Mouse (Mus musculus) olfactory bulb, adult 2 months (tissue): ENCODE results near the gene Gm11127.

Source experiments
- CTCF ChIP-seq: fragments of 200-500 bp; IDR thresholded peaks from 2 replicates; pipeline ENCODE4 v1.5.1; 2012; ENCODE audit warnings: low read depth, mild to moderate bottlenecking, low read length, moderate library complexity; ENCODE audit not compliant: insufficient read depth
- POLR2A ChIP-seq: fragments of 200-500 bp; IDR thresholded peaks from 2 replicates; pipeline ENCODE4 v1.6.1; 2012; ENCODE audit warnings: mild to moderate bottlenecking, low read depth, low read length, moderate library complexity; ENCODE audit not compliant: insufficient read depth

DNA sequence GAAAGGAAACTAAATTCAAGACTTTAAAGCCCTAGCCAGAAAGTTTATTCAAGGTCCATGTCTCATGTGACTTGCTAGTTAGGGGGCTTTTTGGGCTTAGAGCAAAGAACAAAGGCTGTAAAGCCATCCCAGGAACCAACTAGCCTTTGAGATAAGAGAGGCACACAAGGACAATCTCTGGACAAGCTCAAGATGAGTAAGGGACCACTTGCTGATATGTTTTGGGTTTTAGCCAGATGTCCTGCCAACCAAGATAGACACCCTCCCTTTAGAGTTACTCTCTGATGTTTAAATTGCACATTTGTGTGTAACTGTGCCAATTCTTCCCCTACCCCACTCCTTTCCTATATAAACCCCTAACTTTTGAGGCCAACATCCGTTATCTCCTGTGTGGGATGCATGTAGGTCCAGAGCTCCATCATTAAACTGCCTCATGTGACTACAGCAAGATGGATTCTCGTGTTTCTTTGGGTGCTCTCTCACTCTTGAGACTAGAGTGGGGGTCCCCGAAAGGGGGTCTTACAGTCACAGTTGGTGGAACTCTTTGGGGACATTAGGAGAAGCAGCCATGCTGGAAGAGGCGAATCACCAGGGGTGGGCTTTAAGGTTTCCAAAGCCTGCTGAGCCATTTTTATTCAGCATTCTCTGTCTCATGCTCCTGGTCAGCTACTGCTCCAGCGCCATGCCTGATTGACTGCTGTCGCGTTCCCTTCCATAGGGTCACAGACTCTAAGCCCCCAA is 29.1 kb downstream of the Gm11127 start:
- TF ChIP-seq CTCF (no peak), POLR2A (no peak)
